Mouse (Mus musculus) layer of hippocampus, postnatal 10 days (tissue): ENCODE data around the gene Smarcb1. TPM values are rescaled to one million over a fixed set of nuclear protein-coding genes. Genes with fewer than 3 reads are reported as not detected.
A peak's percentile ranks its signal among the peaks of the same experiment; 100 is the strongest.
"Not testable (repeated sequence)": the region's sequence is repeated elsewhere in the genome, so short reads cannot be mapped to it uniquely, and the experiment has no call there.

Experiments used
- DNase-seq, 2 experiments: peaks; one replicate each; pipeline ENCODE4 v3.0.0; 2021; ENCODE audit warnings: low spot score in 2 of 2
- total RNA-seq, 2 experiments: library from RNA; stranded (reverse); gene quantifications; 2 replicates each; pipeline ENCODE4 v1.2.3; 2021

Gene Smarcb1
- total RNA-seq, 2 experiments from 2014 or later = 99.2 to 99.3 TPM

GRCm38 (mm10) chr10:75894601-75895000 is 26.8 kb downstream of the Smarcb1 start:
- DNase-seq = no peak

- peak; percentile 93 to 95 for DNase-seq
Measured at GRCm38 (mm10) chr10:75893089-75893750, 28.2 kb downstream of the Smarcb1 start, which contains the start of gene Derl3. Derl3 (plus strand) TSS chr10:75893413.

GRCm38 (mm10) chr10:75889406-75890153 is 31.8 kb downstream of the Smarcb1 start:
- no peak for DNase-seq

- DNase-seq = not testable (repeated sequence)
Measured at GRCm38 (mm10) chr10:75887504-75887903, 33.9 kb downstream of the Smarcb1 start.

GRCm38 (mm10) chr10:75884742-75885141 is 36.7 kb downstream of the Smarcb1 start:
- DNase-seq = no peak

- DNase-seq = peak; percentile 82
Measured at GRCm38 (mm10) chr10:75883232-75883552, 38.2 kb downstream of the Smarcb1 start.

GRCm38 (mm10) chr10:75882433-75883231 is 38.8 kb downstream of the Smarcb1 start:
- DNase-seq = no peak

- DNase-seq = no peak
Measured at GRCm38 (mm10) chr10:75881578-75882432, 39.6 kb downstream of the Smarcb1 start.

GRCm38 (mm10) chr10:75880771-75881577 is 40.4 kb downstream of the Smarcb1 start:
- DNase-seq = no peak

- DNase-seq = no peak
Measured at GRCm38 (mm10) chr10:75880351-75880750, 41.1 kb downstream of the Smarcb1 start.

GRCm38 (mm10) chr10:75878836-75879235 is 42.6 kb downstream of the Smarcb1 start:
- DNase-seq = no peak

GRCm38 (mm10) chr10:75873543-75874170 is 47.8 kb downstream of the Smarcb1 start:
- DNase-seq = no peak

- peak; percentile 84 to 89 for DNase-seq
Measured at GRCm38 (mm10) chr10:75872915-75873542, 48.4 kb downstream of the Smarcb1 start.

GRCm38 (mm10) chr10:75872025-75872914 is 49.1 kb downstream of the Smarcb1 start:
- DNase-seq = no peak

- no peak for DNase-seq
Measured at GRCm38 (mm10) chr10:75861587-75861986, 59.8 kb downstream of the Smarcb1 start.

- peak in 1 of 2 experiments; percentile 38 for DNase-seq
Measured at GRCm38 (mm10) chr10:75860746-75861145, 60.7 kb downstream of the Smarcb1 start.

- DNase-seq = peak; percentile 80 to 85
Measured at GRCm38 (mm10) chr10:75859786-75860470, 61.5 kb downstream of the Smarcb1 start, which contains the start of gene Mif. Mif (minus strand) TSS chr10:75860240.
